ENCODE assay signal across 23 mouse cellular contexts in genomic region chr8:56292318-56292717, GRCm38 (mm10). TPM values are rescaled to one million over a fixed set of nuclear protein-coding genes. Genes with fewer than 3 reads are reported as not detected.
A peak's percentile ranks its signal among the peaks of the same experiment; 100 is the strongest.
DNase-seq lines count a peak whose midpoint lies in the region; ATAC-seq and TF ChIP-seq lines count a peak whose summit lies in the region.
"Had no signal": no experiment of that assay in that cellular context is flagged by ENCODE, and none has a peak within 500 bp of the region (broad histone marks: within the 10 kb centered on the region; RNA-seq: fewer than 3 reads in every experiment).

No protein-coding gene starts in this region.

- peak overlapping the region; percentile 8; the same call in 1 of the 2 replicates for H3K27ac ChIP-seq in testis, adult 2 months (ENCODE audit: control insufficient read depth, insufficient read depth, low read depth, low read length)
- H3K27ac ChIP-seq in brown adipose tissue, adult 24 weeks (replicated peaks; ENCODE audit: low read depth, low read length), result peak overlapping the region; percentile 74
- H3K27ac ChIP-seq in midbrain, embryonic 11.5 days (ENCODE audit: low read depth, low read length), result no peak overlapping the region
- H3K27ac ChIP-seq in hindbrain, embryonic 14.5 days, result no peak overlapping the region
- H3K27ac ChIP-seq: embryonic facial prominence, embryonic 12.5 days; embryonic facial prominence, embryonic 15.5 days; gastrocnemius, adult 2 months; hindbrain, embryonic 12.5 days; intestine, embryonic 15.5 days had no signal

- H3K4me3 ChIP-seq in testis, adult 2 months (ENCODE audit: control insufficient read depth, low read depth, low read length), result peak overlapping the region; percentile 10; the same call in 1 of the 2 replicates
- H3K4me3 ChIP-seq in brown adipose tissue, adult 24 weeks (ENCODE audit: insufficient read depth, low read depth, low read length), result peak overlapping the region; percentile 9; the same call in 1 of the 2 replicates
- H3K4me3 ChIP-seq in midbrain, embryonic 11.5 days (ENCODE audit: low read depth, low read length), result no peak overlapping the region
- H3K4me3 ChIP-seq in hindbrain, embryonic 14.5 days (replicated peaks; ENCODE audit: low read length), result no peak overlapping the region
- H3K4me3 ChIP-seq: embryonic facial prominence, embryonic 12.5 days; embryonic facial prominence, embryonic 15.5 days; gastrocnemius, adult 2 months; hindbrain, embryonic 12.5 days; intestine, embryonic 15.5 days had no signal

- no peaks in the 10 kb centered on the region for H3K9me3 ChIP-seq in midbrain, embryonic 11.5 days (ENCODE audit: control insufficient read depth, low read length)
- no peaks in the 10 kb centered on the region for H3K9me3 ChIP-seq in hindbrain, embryonic 14.5 days (ENCODE audit: control insufficient read depth, low read length)
- H3K9me3 ChIP-seq: embryonic facial prominence, embryonic 12.5 days; embryonic facial prominence, embryonic 15.5 days; hindbrain, embryonic 12.5 days; intestine, embryonic 15.5 days had no signal

- TF ChIP-seq CTCF in testis, adult 2 months (IDR thresholded peaks at IDR 0.05; ENCODE audit: control insufficient read depth, insufficient read depth, insufficient replicate concordance, low read depth, low read length), result no peak

- no peak overlapping the region for H3K9ac ChIP-seq in midbrain, embryonic 11.5 days (ENCODE audit: low read length)
- no peak overlapping the region for H3K9ac ChIP-seq in hindbrain, embryonic 14.5 days
- H3K9ac ChIP-seq: embryonic facial prominence, embryonic 12.5 days; embryonic facial prominence, embryonic 15.5 days; forebrain, postnatal 0 days; hindbrain, embryonic 12.5 days; intestine, embryonic 15.5 days had no signal

- DNase-seq in testis, postnatal 10 days (ENCODE audit: low spot score), result no peak
- DNase-seq in layer of hippocampus, adult 8-10 months (ENCODE audit: low spot score in 2 of 2), result no peak
- DNase-seq in midbrain, embryonic 11.5 days (ENCODE audit: low spot score, missing footprints), result no peak
- DNase-seq in hindbrain, embryonic 14.5 days (ENCODE audit: low spot score), result no peak
- DNase-seq: adrenal gland, adult 2 months; adrenal gland, postnatal 25 days; cerebellum, adult 11-12 months; cerebellum, adult 8-10 months; cerebellum, postnatal 10 days; forebrain, postnatal 0 days; gastrocnemius, adult 2 months; gastrocnemius, postnatal 14 days; kidney, adult 11 months had no signal

- no peak for TF ChIP-seq POLR2A in testis, adult 2 months (IDR thresholded peaks at IDR 0.05; ENCODE audit: control insufficient read depth, low read depth, low read length)

- ATAC-seq in megakaryocyte, adult 5-6 weeks (ENCODE audit: poor library complexity, severe bottlenecking), result peak; percentile 78
- no peak for ATAC-seq in midbrain, embryonic 11.5 days (ENCODE audit: low FRiP score)
- no peak for ATAC-seq in hindbrain, embryonic 14.5 days (ENCODE audit: low FRiP score)
- ATAC-seq: forebrain, embryonic 14.5 days; forebrain, postnatal 0 days; hindbrain, embryonic 16.5 days; intestine, embryonic 15.5 days had no signal

- H3K36me3 ChIP-seq in testis, adult 2 months (ENCODE audit: control insufficient read depth, insufficient read depth, low read length), result no peaks in the 10 kb centered on the region
- H3K36me3 ChIP-seq in midbrain, embryonic 11.5 days (ENCODE audit: control insufficient read depth, insufficient read depth, low read length), result no peaks in the 10 kb centered on the region
- no peaks in the 10 kb centered on the region for H3K36me3 ChIP-seq in hindbrain, embryonic 14.5 days (replicated peaks; ENCODE audit: control insufficient read depth, insufficient read depth)
- H3K36me3 ChIP-seq: embryonic facial prominence, embryonic 12.5 days; embryonic facial prominence, embryonic 15.5 days; hindbrain, embryonic 12.5 days; intestine, embryonic 15.5 days had no signal

- 89% methylated on average over 7 of the region's 7 CpGs for WGBS in midbrain, embryonic 11.5 days
- 88% methylated on average over 7 of the region's 7 CpGs for WGBS in hindbrain, embryonic 14.5 days

- H3K4me2 ChIP-seq in midbrain, embryonic 11.5 days, result no peak overlapping the region
- H3K4me2 ChIP-seq in hindbrain, embryonic 14.5 days (replicated peaks), result no peak overlapping the region
- H3K4me2 ChIP-seq: embryonic facial prominence, embryonic 12.5 days; embryonic facial prominence, embryonic 15.5 days; heart, embryonic 11.5 days; hindbrain, embryonic 12.5 days; intestine, embryonic 15.5 days had no signal

- H3K4me1 ChIP-seq in testis, adult 2 months (ENCODE audit: control insufficient read depth, insufficient read depth, low read length), result peaks cover 4% of the 10 kb centered on the region
- H3K4me1 ChIP-seq in brown adipose tissue, adult 24 weeks (ENCODE audit: control insufficient read depth, insufficient read depth, insufficient read length, low read length), result peaks cover 5% of the 10 kb centered on the region; the same call in 1 of the 2 replicates
- peaks cover 13% of the 10 kb centered on the region for H3K4me1 ChIP-seq in midbrain, embryonic 11.5 days (ENCODE audit: control insufficient read depth, insufficient read depth, low read length)
- H3K4me1 ChIP-seq in hindbrain, embryonic 14.5 days (replicated peaks; ENCODE audit: control insufficient read depth, insufficient read depth, low read length), result peaks cover 12% of the 10 kb centered on the region; the same call in 1 of the 2 replicates

- no peaks in the 10 kb centered on the region for H3K27me3 ChIP-seq in testis, adult 2 months (ENCODE audit: control insufficient read depth, insufficient read depth, low read length)
- H3K27me3 ChIP-seq in midbrain, embryonic 11.5 days (ENCODE audit: control insufficient read depth, insufficient read depth, low read length), result peaks cover 4% of the 10 kb centered on the region; the same call in 1 of the 2 replicates
- H3K27me3 ChIP-seq in hindbrain, embryonic 14.5 days (ENCODE audit: control insufficient read depth, insufficient read depth, low read length), result peaks cover 12% of the 10 kb centered on the region; the same call in 1 of the 2 replicates
- H3K27me3 ChIP-seq: embryonic facial prominence, embryonic 15.5 days; intestine, embryonic 15.5 days had no signal

RNA-seq across cellular contexts. Expression of gene Hpgd, which starts 2.1 kb away (rescaled TPM):
- 5.1 and 6.9 TPM in 2 replicates for polyA plus RNA-seq in testis, adult 2 months (2012; rRNA removed)
- polyA plus RNA-seq in brown adipose tissue, adult 24 weeks (2012; ENCODE audit: insufficient read depth, insufficient read length, missing spikeins), result 14.4 and 17.6 TPM in 2 replicates
- 55.5 and 63.0 TPM in 2 replicates for total RNA-seq in megakaryocyte, adult 5-6 weeks (2015)
- total RNA-seq in megakaryocyte, adult 5-6 weeks (2017), result 52.2 and 60.6 TPM in 2 replicates
- total RNA-seq in layer of hippocampus, adult 8-10 months (2022), result 1 to 10 TPM; 2.2 to 8.6 (median 5.6) TPM
- polyA plus RNA-seq in midbrain, embryonic 11.5 days (2014; fragmentation: Nextera tagmentation; extraction: Ambion mirVana), result 12.7 and 13.9 TPM in 2 replicates
- polyA plus RNA-seq in hindbrain, embryonic 14.5 days (2014; fragmentation: Nextera tagmentation; extraction: Ambion mirVana), result 10.4 and 14.1 TPM in 2 replicates

Comparison
In these comparisons a context has a peak if more than half of its experiments do, and no peak if none do; other contexts are left out.
1. H3K27ac ChIP-seq: peak in testis, adult 2 months (single experiment) and brown adipose tissue, adult 24 weeks (single experiment); none in midbrain, embryonic 11.5 days (single experiment) and hindbrain, embryonic 14.5 days (single experiment).
2. H3K4me3 ChIP-seq: peak in testis, adult 2 months (single experiment) and brown adipose tissue, adult 24 weeks (single experiment); none in midbrain, embryonic 11.5 days (single experiment) and hindbrain, embryonic 14.5 days (single experiment).